Mouse (Mus musculus) liver, embryonic 11.5 days (tissue): ENCODE results near the gene Parvb. TPM values are rescaled to one million over a fixed set of nuclear protein-coding genes. Genes with fewer than 3 reads are reported as not detected.

Experiments
- ATAC-seq: fragments of 200-750 bp; cut with Nextera tagmentation; replicated peaks from 2 replicates; pipeline ENCODE4 v1.8.0; 2017; ENCODE audit warnings: moderate number of reproducible peaks, mild to moderate bottlenecking, moderate TSS enrichment, moderate library complexity; ENCODE audit not compliant: low FRiP score
- DNase-seq: peaks from one replicate; pipeline ENCODE4 v3.0.0-alpha.2; 2017; ENCODE audit warnings: low spot score
- H3K27ac ChIP-seq: fragments of 300-500 bp; sonication (generic); 2 replicates; pipeline ENCODE4 v1.5.1; 2014; ENCODE audit warnings: mild to moderate bottlenecking, low read depth, low read length, control low read depth
- H3K27me3 ChIP-seq: fragments of 300-500 bp; sonication (generic); replicated peaks from 2 replicates; pipeline ENCODE4 v1.6.1; 2014; ENCODE audit warnings: low read length, mixed read lengths; ENCODE audit not compliant: control insufficient read depth, insufficient read depth
- H3K36me3 ChIP-seq: fragments of 300-500 bp; sonication (generic); 2 replicates; pipeline ENCODE4 v1.6.1; 2014; ENCODE audit warnings: mild to moderate bottlenecking, low read length, moderate library complexity, mixed read lengths; ENCODE audit not compliant: control insufficient read depth, insufficient read depth
- H3K4me1 ChIP-seq: fragments of 300-500 bp; sonication (generic); replicated peaks from 2 replicates; pipeline ENCODE4 v1.6.1; 2014; ENCODE audit warnings: low read length, mixed read lengths; ENCODE audit not compliant: control insufficient read depth, insufficient read depth
- H3K4me2 ChIP-seq: fragments of 300-500 bp; sonication (generic); 2 replicates; pipeline ENCODE4 v1.6.1; 2014; ENCODE audit warnings: mild to moderate bottlenecking, control low read depth, moderate library complexity
- H3K4me3 ChIP-seq: fragments of 300-500 bp; sonication (generic); 2 replicates; pipeline ENCODE4 v1.5.1; 2014; ENCODE audit warnings: low read depth, low read length, control low read depth
- H3K9ac ChIP-seq: fragments of 300-500 bp; sonication (generic); 2 replicates; pipeline ENCODE4 v1.6.1; 2014; ENCODE audit warnings: low read depth, low read length, control low read depth
- H3K9me3 ChIP-seq: fragments of 300-500 bp; sonication (generic); 2 replicates; pipeline ENCODE4 v1.6.1; 2016; ENCODE audit warnings: low read length, inconsistent platforms, mixed read lengths; ENCODE audit not compliant: control insufficient read depth
- WGBS: fragments of 180-500 bp; shearing (Covaris S2); extraction: QIAGEN DNeasy Blood & Tissue Kit; methylation state at CpG from one replicate; pipeline ENCODE4 v1.1.7; 2014; 5-methylcytosine and 5-hydroxymethylcytosine counted together
- polyA plus RNA-seq: library from polyadenylated mRNA; unstranded; fragments of >200 nt; fragmentation: Nextera tagmentation; extraction: Ambion mirVana; gene quantifications from 2 replicates; pipeline ENCODE4 v1.2.1, GENCODE M21; 2014

Parvb gene
- polyA plus RNA-seq, 1 experiment from 2014 or later = 15.4 TPM

DNA sequence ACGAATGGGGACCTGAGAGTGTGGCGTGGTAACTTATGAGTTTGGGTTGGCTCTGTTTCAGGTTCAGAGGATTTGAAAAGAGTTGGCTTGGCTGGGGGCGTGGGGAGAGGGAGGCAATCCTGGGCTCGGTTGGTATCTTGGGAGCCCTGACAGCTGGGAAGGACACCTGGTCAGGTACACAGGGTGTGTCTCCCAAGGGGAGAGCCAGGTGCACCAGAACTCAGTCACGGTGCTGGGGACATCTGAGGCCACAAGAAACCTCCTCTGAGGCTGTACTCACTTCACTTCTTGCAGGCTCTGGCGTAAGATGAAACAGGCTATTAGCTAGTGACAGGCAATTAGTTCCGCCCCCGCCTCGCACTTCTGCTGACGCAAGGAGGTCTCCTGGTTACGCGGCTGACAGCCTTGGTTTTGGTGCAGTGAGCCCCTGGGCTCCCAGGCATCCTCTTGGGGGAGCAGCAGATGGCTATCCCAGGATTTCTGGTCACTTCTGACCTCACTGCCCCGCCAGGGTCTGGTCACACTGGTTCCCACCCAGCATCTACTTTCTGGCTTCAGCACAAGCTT is 67.0 kb downstream of the Parvb start:
- H3K4me2 ChIP-seq = no peak overlapping the region
- DNase-seq = no peak
- peaks cover 16% of the 10 kb centered on the region for H3K4me1 ChIP-seq
- no peaks in the 10 kb centered on the region for H3K9me3 ChIP-seq
- no peak overlapping the region for H3K27ac ChIP-seq
- H3K27me3 ChIP-seq = no peaks in the 10 kb centered on the region
- no peak overlapping the region for H3K9ac ChIP-seq
- H3K36me3 ChIP-seq = no peaks in the 10 kb centered on the region
- 54% methylated on average over 13 of the region's 13 CpGs for WGBS
- no peak overlapping the region for H3K4me3 ChIP-seq
- no peak for ATAC-seq

DNA sequence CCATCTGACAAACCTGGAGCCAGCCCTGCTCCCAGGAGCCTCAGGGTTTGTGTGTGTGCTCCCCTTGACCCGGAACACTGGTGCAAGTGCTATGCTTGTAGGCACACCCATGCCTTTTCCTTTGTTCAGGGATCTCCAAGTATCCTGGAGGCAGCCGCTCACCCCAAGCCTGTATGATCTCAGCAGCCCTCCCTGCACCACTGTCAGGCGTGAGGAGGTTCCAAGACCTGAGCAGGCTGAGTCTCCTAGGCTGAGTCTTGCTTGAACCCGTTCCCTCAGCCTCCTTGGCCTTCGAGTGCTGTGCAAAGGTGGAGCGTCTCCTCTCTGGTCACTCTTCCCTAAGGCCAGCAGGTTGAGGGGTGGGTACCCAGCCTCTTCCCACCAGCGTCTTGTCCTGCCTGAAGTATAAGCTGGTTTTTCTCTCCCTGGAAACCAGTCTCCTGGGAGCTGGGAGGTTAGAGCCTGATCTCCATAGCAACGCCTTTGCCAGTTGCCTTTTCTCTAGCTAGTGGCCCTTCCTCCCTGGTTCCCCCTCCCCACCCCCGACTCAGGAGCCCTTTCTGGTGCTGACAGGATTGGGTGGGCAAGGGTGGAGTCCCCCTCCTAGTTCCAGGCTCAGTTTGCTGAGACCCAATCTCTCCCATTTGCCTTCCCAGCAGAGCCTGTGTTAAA is 68.0 kb downstream of the Parvb start:
- H3K4me1 ChIP-seq = peaks cover 16% of the 10 kb centered on the region
- ATAC-seq = no peak

DNA sequence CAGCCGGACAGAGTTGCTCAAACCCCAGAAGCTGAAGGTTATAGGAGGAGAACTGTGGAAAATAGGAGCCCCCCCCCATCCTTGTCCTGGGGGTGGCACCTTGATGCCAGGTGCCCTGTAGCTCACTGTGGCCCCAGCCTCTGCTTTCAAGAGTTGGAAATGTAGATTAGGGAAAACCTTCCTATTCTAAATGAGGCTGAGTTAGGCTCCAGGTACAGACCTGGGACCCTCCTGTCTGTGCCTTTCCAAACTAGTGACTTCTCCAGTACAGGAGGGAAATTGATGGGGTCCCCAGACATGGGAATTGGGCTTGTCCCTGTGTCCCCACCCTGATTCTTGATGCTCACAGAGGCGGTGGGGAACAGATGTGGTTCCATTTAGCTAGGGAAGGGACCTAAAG is 68.7 kb downstream of the Parvb start:
- Histone ChIP-seq H3K27ac (no peak overlapping the region), H3K4me3 (no peak overlapping the region), H3K36me3 (no peaks in the 10 kb centered on the region), H3K4me2 (no peak overlapping the region), H3K9ac (no peak overlapping the region), H3K27me3 (no peaks in the 10 kb centered on the region), H3K9me3 (no peaks in the 10 kb centered on the region), H3K4me1 (peaks cover 16% of the 10 kb centered on the region)
- no peak for ATAC-seq
- WGBS = 64% methylated on average over 2 of the region's 2 CpGs
- DNase-seq = no peak

More for the DNA sequence above, 68.0 kb downstream of the Parvb start:
- Histone ChIP-seq H3K4me3 (no peak overlapping the region), H3K27me3 (no peaks in the 10 kb centered on the region), H3K27ac (no peak overlapping the region), H3K9ac (no peak overlapping the region), H3K36me3 (no peaks in the 10 kb centered on the region), H3K4me2 (no peak overlapping the region), H3K9me3 (no peaks in the 10 kb centered on the region)
- 47% methylated on average over 9 of the region's 9 CpGs for WGBS
- no peak for DNase-seq

DNA sequence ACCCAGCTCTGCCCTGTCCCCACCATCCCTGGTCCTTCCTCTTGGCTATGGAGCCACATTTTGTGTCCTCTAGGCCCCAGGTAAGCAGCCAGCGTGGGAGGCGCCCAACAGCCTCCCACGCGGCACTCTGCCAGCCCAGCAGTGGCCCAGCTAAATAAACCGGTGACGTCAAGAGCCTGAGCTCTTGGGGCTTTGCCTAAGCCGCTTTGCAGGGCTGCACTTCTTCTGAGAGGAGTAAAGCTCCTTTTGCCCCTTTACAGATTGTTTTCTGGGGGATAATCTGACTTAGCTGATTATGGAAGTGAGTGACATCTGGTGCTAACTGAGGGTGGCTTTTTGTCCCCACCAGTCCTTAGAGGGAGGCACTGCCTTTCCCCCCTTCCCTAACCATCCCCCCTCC is 69.2 kb downstream of the Parvb start:
- peaks cover 16% of the 10 kb centered on the region for H3K4me1 ChIP-seq
- no peaks in the 10 kb centered on the region for H3K27me3 ChIP-seq
- WGBS = 24% methylated on average over 7 of the region's 7 CpGs
- no peak overlapping the region for H3K4me2 ChIP-seq
- H3K9me3 ChIP-seq = no peaks in the 10 kb centered on the region
- H3K27ac ChIP-seq = no peak overlapping the region
- no peak for ATAC-seq
- H3K36me3 ChIP-seq = no peaks in the 10 kb centered on the region
- H3K4me3 ChIP-seq = no peak overlapping the region
- no peak for DNase-seq
- H3K9ac ChIP-seq = no peak overlapping the region

DNA sequence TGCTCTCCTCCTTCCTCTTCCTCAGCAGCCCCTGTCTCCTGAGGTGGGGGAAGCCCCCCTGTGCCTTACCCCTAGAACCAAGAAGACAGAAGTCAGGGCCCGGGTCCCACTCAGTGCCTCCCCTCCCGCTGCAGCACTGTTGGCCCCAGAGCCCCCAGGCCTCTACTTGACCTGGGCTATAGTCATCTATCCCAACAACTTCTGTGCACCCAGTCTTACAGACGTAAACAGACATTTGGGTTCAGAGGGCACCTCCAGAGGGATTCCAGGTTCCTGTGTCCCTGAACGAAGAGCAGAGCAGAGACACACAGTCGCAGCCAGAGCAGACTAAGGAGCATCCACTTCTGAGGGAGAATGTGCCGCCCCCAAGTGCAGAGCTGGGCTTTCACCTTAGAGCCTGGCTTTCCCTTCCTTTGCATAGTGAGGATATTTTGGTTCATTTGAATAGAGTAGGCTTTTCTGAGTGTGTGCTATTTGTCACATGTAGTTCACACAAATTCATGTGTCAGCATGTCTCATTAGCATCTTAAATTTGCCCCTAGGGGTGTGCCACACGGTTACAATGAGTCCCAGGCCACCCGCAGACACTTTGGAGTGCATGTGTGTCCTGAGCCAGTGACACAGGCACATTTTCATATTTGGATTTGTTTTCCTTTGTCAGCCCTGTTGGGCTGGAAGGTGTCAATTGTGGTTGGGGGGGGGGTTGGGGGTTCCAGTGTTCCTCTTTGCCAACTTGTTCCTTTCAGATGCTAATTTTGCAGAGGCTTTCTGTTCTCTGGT is 70.0 kb downstream of the Parvb start:
- no peak for ATAC-seq
- no peak overlapping the region for H3K9ac ChIP-seq
- WGBS = 48% methylated on average over 8 of the region's 8 CpGs
- no peaks in the 10 kb centered on the region for H3K9me3 ChIP-seq
- no peaks in the 10 kb centered on the region for H3K27me3 ChIP-seq
- H3K4me1 ChIP-seq = peaks cover 16% of the 10 kb centered on the region
- no peaks in the 10 kb centered on the region for H3K36me3 ChIP-seq
- no peak overlapping the region for H3K4me3 ChIP-seq
- no peak for DNase-seq
- no peak overlapping the region for H3K27ac ChIP-seq
- H3K4me2 ChIP-seq = no peak overlapping the region

DNA sequence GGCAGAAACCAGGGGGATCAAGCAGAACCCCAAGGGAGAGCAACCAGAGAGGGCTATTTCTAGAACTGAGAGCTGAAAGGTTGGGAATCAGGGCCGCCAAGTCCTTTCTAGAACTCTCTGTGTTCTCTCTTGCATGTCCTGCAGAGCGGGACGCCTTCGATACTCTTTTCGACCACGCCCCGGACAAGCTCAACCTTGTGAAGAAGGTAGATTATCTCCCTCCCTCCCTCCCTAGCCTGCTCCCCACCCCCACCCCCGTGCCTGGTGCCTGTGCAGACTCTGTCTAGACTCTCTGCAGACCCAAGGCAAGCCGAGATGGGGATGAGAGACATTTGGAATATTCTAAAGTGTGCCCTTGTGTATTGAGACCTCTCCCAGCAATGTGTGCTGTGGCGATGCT is 71.4 kb downstream of the Parvb start:
- Histone ChIP-seq H3K36me3 (no peaks in the 10 kb centered on the region), H3K4me2 (no peak overlapping the region), H3K27ac (no peak overlapping the region), H3K9me3 (no peaks in the 10 kb centered on the region), H3K4me3 (no peak overlapping the region), H3K9ac (no peak overlapping the region), H3K4me1 (peaks cover 16% of the 10 kb centered on the region), H3K27me3 (no peaks in the 10 kb centered on the region)
- DNase-seq (no peak), ATAC-seq (peak; percentile 47; the same call in 1 of the 2 replicates)
- whole genome bisulfite sequencing = 46% methylated on average over 10 of the region's 10 CpGs

DNA sequence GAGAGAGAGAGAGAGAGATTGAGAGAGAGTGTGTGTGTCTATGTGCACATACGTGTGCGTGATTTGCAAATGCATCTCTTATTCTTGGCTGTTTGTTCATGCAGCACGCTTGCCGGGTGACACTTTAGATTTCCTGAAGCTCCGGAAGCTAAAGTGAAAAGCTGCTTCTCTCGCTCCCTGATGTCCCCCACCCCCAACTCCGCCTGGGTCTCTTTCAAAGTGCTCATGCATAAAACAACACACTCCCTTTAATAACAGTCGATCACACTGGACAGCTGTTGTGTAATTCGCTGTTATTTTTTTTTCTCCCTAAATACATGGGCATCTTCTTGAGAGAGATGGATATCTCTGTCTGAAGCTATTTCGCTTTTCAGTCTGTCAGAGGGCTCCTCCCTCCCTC is 73.5 kb downstream of the Parvb start:
- WGBS = 82% methylated on average over 10 of the region's 10 CpGs
- H3K9me3 ChIP-seq = no peaks in the 10 kb centered on the region
- H3K4me1 ChIP-seq = peaks cover 18% of the 10 kb centered on the region
- DNase-seq = no peak
- H3K4me3 ChIP-seq = no peak overlapping the region
- ATAC-seq = no peak
- H3K27ac ChIP-seq = no peak overlapping the region
- H3K9ac ChIP-seq = no peak overlapping the region
- no peak overlapping the region for H3K4me2 ChIP-seq
- no peaks in the 10 kb centered on the region for H3K36me3 ChIP-seq
- H3K27me3 ChIP-seq = no peaks in the 10 kb centered on the region

DNA sequence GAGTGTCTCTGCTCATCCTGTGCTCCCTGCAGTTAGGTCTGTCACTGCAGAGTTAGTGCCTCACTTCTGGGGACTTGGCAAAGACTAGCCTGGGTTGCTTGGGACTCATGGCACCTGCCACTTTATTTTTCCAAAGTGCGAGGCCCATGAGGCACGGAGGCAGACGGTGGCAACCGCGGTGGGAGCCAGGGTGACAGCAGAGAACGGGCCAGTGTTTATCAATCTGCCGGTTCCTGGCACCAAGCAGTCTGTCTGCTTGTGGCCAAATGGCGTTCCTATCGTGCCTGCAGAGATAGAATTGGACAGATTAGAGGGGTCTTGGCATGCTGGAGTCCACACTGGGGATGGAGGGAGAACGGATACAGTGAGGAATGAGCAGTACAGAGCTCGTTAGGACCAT is 78.4 kb downstream of the Parvb start:
- peaks cover 51% of the 10 kb centered on the region for H3K4me1 ChIP-seq
- no peaks in the 10 kb centered on the region for H3K9me3 ChIP-seq
- no peak overlapping the region for H3K4me3 ChIP-seq
- H3K36me3 ChIP-seq = no peaks in the 10 kb centered on the region; the same call in 1 of the 2 replicates
- no peak for ATAC-seq
- H3K4me2 ChIP-seq = no peak overlapping the region
- H3K27ac ChIP-seq = peak overlapping the region; percentile 55; the same call in 1 of the 2 replicates
- H3K9ac ChIP-seq = no peak overlapping the region
- WGBS = 60% methylated on average over 11 of the region's 11 CpGs
- no peaks in the 10 kb centered on the region for H3K27me3 ChIP-seq
- no peak for DNase-seq
